Mouse (Mus musculus) ES-Bruce4 (cell line): ENCODE data around the gene Grm8. TPM values are rescaled to one million over a fixed set of nuclear protein-coding genes. Genes with fewer than 3 reads are reported as not detected.
"Not testable (repeated sequence)": the region's sequence is repeated elsewhere in the genome, so short reads cannot be mapped to it uniquely, and the experiment has no call there.

Experiments
- H3K27ac ChIP-seq: 2 replicates; pipeline ENCODE4 v1.5.1; 2012; ENCODE audit warnings: low read length, inconsistent platforms; ENCODE audit not compliant: insufficient read depth
- H3K27me3 ChIP-seq: 2 replicates; pipeline ENCODE4 v1.6.1; 2012; ENCODE audit warnings: mild to moderate bottlenecking, low read length, inconsistent platforms; ENCODE audit not compliant: control insufficient read depth, poor library complexity, insufficient read depth, severe bottlenecking
- H3K36me3 ChIP-seq: 2 replicates; pipeline ENCODE4 v1.6.1; 2012; ENCODE audit warnings: inconsistent platforms, mild to moderate bottlenecking, low read length, moderate library complexity; ENCODE audit not compliant: control insufficient read depth, poor library complexity, insufficient read depth, severe bottlenecking
- H3K4me1 ChIP-seq: one replicate; pipeline ENCODE4 v1.8.1; 2011; ENCODE audit warnings: low read length; ENCODE audit not compliant: control insufficient read depth, insufficient read depth
- H3K4me3 ChIP-seq: 2 replicates; pipeline ENCODE4 v1.5.1; 2011; ENCODE audit warnings: low read depth, mild to moderate bottlenecking, low read length
- H3K9ac ChIP-seq: 2 replicates; pipeline ENCODE4 v1.6.1; 2012; ENCODE audit warnings: low read depth, mild to moderate bottlenecking, inconsistent platforms; ENCODE audit not compliant: poor library complexity, severe bottlenecking
- H3K9me3 ChIP-seq: replicated peaks from 2 replicates; pipeline ENCODE4 v1.6.1; 2012; ENCODE audit warnings: mild to moderate bottlenecking, low read length, inconsistent platforms; ENCODE audit not compliant: control insufficient read depth, poor library complexity, insufficient read depth, severe bottlenecking
- CTCF ChIP-seq: IDR thresholded peaks from one replicate; pipeline ENCODE4 v1.8.1; 2011; ENCODE audit warnings: low read depth, low read length
- EP300 ChIP-seq: IDR thresholded peaks from 2 replicates; pipeline ENCODE4 v1.6.1; 2011; ENCODE audit warnings: low read depth, low read length; ENCODE audit not compliant: insufficient read depth
- POLR2A ChIP-seq: IDR thresholded peaks from one replicate; pipeline ENCODE4 v1.8.1; 2011; ENCODE audit warnings: low read length; ENCODE audit not compliant: insufficient read depth
- polyA plus RNA-seq: library from polyadenylated mRNA; stranded (reverse); fragments of >200 nt; gene quantifications from 2 replicates; pipeline ENCODE4 v1.2.4, GENCODE M21; 2011; ENCODE audit warnings: low read depth; ENCODE audit not compliant: missing spikeins, insufficient read depth, insufficient read length

Gene Grm8
- polyA plus RNA-seq, 1 experiment = 1.9 TPM

DNA sequence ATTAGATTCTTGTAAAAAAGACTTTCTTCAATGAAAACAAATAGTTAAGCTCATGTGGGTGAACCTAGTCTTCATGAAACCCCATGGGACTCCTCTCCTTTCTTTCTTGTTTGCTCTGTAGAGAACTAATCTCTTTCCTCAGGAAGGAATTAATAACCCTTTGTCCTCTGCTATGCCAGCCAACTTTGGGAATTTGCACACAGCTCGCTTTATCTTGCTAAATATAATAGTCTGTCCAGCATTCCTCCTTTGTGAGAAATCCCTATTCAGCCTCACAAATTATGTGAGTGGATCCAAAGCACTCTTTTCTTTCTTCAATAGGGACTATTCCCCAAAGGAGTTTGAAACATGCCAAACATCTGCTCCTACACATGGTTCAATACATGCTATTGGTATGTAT lies 285.3 kb downstream of the Grm8 start:
- H3K27ac ChIP-seq = no peak overlapping the region
- H3K4me3 ChIP-seq = no peak overlapping the region
- no peaks in the 10 kb centered on the region for H3K36me3 ChIP-seq
- H3K4me1 ChIP-seq = no peaks in the 10 kb centered on the region
- no peak overlapping the region for H3K9ac ChIP-seq
- H3K27me3 ChIP-seq = no peaks in the 10 kb centered on the region
- no peaks in the 10 kb centered on the region for H3K9me3 ChIP-seq
- no peak for TF ChIP-seq EP300
- no peak for TF ChIP-seq POLR2A
- no peak for TF ChIP-seq CTCF

- H3K9me3 ChIP-seq = no peaks in the 10 kb centered on the region
- no peaks in the 10 kb centered on the region for H3K4me1 ChIP-seq
- H3K27me3 ChIP-seq = no peaks in the 10 kb centered on the region
- H3K27ac ChIP-seq = no peak overlapping the region
- TF ChIP-seq EP300 = no peak
- TF ChIP-seq POLR2A = no peak
- no peaks in the 10 kb centered on the region for H3K36me3 ChIP-seq
- no peak overlapping the region for H3K9ac ChIP-seq
- no peak overlapping the region for H3K4me3 ChIP-seq
Measured at GRCm38 (mm10) chr6:27836159-27836558, 298.8 kb downstream of the Grm8 start.

- H3K4me1 ChIP-seq, H3K27me3 ChIP-seq, H3K9me3 ChIP-seq, H3K27ac ChIP-seq, H3K36me3 ChIP-seq, H3K4me3 ChIP-seq, H3K9ac ChIP-seq: not testable (repeated sequence)
Measured at GRCm38 (mm10) chr6:27819735-27820134, 315.2 kb downstream of the Grm8 start.

GRCm38 (mm10) chr6:27812789-27813188 lies 322.2 kb downstream of the Grm8 start:
- TF ChIP-seq EP300 (no peak), POLR2A (no peak), CTCF (no peak)
- no peaks in the 10 kb centered on the region for H3K27me3 ChIP-seq
- no peak overlapping the region for H3K9ac ChIP-seq
- H3K27ac ChIP-seq = no peak overlapping the region
- H3K9me3 ChIP-seq = no peaks in the 10 kb centered on the region
- no peaks in the 10 kb centered on the region for H3K36me3 ChIP-seq
- no peaks in the 10 kb centered on the region for H3K4me1 ChIP-seq
- H3K4me3 ChIP-seq = no peak overlapping the region

GRCm38 (mm10) chr6:27809996-27810395 lies 325.0 kb downstream of the Grm8 start:
- Histone ChIP-seq H3K27me3 (no peaks in the 10 kb centered on the region), H3K4me3 (no peak overlapping the region), H3K27ac (no peak overlapping the region), H3K9ac (no peak overlapping the region), H3K4me1 (no peaks in the 10 kb centered on the region), H3K36me3 (no peaks in the 10 kb centered on the region), H3K9me3 (no peaks in the 10 kb centered on the region)
- TF ChIP-seq POLR2A (no peak), CTCF (no peak), EP300 (no peak)

DNA sequence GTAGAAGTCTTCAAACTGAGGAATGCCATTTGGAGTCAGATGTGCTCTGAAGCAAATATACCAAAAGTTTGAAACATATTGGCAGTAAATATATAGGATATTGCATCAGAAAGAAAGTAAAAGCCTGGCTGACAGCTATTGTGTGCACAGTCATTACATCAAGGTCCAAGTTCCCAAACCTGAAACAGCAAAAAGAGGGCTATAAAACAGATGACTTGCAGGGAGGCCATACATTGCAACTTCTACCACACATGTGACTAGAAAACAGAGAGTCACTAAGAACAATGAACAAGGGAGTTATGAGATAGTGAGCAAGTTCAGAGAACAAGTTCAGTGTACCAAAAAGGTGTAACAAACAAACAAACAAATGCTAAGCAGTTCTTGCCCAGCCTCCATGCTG lies 328.2 kb downstream of the Grm8 start:
- no peak overlapping the region for H3K4me3 ChIP-seq

More for the DNA sequence above, 328.2 kb downstream of the Grm8 start:
- Histone ChIP-seq H3K4me1 (no peaks in the 10 kb centered on the region), H3K27ac (no peak overlapping the region), H3K9ac (no peak overlapping the region), H3K36me3 (no peaks in the 10 kb centered on the region), H3K27me3 (no peaks in the 10 kb centered on the region), H3K9me3 (no peaks in the 10 kb centered on the region)
- TF ChIP-seq CTCF (no peak), EP300 (no peak), POLR2A (no peak)
